Mouse (Mus musculus) heart, adult 9 months (tissue): ENCODE measurements around the gene Diaph2.

Source experiments
- DNase-seq, 2 experiments: peaks; one replicate each; pipeline ENCODE4 v3.0.0; 2022; ENCODE audit warnings: low spot score in 2 of 2

The Diaph2 gene

DNA sequence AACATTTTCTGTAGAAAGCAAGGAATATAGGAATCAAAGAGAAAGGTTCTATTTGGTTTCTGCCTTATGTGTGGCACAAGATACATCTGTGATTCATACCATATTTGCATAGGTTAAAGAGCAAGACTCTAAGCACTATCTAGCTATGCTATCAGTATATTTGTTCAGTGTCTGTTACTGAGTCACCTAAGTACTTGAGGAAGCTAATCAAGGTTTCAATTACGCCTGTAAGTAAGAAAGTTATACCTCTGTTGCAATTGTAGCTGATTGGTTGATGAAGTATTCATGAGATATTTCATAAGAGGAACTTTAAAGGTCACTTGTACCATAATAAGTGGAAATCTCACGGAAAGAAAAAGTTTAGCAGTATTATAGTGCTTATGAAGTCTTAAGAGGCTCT is 531.9 kb downstream of the Diaph2 start:
- DNase-seq = no peak

DNA sequence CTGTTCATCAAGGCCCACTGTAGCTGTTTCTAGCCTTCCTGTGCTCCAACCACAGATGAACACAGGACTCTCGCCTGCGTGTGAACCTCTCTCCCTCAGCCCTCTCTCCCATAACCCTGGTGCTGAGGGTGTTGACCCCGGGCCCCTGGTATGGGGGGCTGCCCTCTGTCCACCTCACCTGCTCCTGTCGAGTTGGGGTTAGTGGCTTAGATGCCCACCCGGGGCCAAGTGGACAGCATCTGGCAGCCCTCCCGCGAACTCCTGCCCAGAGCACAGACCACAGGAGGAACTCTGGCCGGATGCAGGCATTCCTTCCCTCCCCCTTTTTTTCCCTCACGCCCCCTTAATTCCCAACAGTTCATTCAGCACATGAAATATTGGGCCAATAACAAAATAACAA is 537.5 kb downstream of the Diaph2 start:
- DNase-seq = no peak

DNA sequence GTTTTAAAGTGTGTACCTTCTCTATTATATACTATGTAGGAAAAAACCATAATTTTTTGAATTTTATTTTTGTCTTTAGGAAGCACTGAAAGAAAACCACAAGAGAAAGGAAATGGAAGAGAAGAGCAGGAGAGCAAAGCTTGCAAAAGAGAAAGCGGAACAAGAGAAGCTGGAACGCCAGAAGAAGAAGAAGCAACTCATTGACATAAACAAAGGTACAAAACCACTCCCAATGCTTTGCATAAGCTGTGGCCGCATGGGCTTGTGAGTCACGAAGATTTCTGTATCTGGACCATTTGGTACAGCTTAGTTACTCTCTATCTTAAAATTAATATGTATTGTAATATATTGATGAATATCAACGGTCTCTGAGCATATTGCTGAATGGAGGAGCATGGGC is 540.2 kb downstream of the Diaph2 start:
- DNase-seq = no peak

DNA sequence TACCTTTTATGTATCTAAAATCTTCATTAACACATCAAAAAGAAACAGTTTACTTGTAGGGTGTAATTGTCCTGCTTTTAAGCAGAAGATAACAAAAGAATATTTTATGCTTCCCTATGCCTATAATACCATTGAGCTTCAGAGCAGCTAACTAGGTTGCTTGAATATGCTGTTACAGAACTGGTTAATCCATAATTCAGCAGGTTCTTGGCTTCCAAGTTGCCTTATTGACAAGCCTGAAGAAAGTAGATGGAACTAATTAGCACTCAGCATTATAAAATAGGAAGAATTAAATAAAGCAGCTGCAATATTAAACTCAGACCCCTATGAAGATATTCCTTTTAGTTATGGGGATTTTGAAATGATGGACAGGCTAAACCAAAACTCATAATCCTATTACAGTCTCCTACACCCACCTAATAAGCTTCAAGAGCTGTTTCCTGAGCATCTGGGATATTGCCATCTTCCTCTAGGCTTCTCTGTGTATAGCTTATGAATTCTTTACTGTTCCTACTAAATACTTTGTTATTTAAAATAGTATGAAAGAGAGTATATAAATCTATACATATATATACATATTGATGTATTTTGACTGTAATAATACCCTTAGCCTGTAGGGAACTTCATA is 601.4 kb downstream of the Diaph2 start:
- DNase-seq = no peak

DNA sequence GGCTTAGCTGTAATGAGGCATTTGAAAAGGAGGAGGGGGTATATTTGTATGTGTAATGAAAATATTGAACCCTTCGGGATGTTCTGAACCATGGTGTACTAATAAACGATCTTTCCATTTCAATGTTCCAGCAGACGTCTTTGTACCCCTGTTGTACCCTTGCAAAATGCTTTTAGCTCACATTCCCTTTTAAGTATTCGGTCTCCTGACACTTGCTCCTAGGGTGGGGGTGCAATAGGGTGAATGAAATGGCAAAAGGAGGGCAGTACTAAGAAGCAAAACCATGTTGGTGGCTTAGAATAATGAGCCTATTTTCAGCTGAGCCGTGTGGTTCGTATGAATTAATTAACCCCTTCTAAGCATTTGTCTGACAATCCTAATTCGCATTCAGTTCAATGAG is 601.9 kb downstream of the Diaph2 start:
- no peak for DNase-seq

DNA sequence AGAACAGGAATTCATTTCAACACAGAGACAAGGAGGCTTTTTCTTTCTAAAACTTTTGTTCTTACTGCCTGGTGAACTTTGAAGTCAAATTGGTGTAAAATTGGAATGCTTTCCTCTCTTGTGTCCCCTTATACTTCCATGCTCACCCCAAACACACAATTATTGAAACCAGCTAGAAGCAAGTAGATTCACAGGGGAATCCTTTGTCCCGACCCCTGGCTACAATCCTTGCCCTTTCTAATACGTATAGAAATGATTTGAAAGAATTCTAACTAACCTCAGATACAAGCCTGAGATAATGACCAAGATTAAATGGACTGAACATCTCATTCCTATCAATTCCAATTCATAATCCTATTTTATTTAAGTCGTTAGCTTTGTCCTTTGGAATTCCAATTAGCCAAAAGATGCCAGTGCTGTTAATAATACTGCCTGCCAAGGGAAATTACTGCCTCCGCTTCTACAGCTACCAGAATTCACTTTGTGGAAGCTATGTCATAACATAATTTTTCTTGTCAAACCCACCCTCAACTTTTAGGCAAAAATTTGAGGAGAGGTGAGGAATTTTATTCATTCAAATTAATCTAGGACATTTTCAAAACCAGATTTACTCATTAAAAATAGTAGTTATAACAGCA is 644.1 kb downstream of the Diaph2 start:
- DNase-seq = no peak

DNA sequence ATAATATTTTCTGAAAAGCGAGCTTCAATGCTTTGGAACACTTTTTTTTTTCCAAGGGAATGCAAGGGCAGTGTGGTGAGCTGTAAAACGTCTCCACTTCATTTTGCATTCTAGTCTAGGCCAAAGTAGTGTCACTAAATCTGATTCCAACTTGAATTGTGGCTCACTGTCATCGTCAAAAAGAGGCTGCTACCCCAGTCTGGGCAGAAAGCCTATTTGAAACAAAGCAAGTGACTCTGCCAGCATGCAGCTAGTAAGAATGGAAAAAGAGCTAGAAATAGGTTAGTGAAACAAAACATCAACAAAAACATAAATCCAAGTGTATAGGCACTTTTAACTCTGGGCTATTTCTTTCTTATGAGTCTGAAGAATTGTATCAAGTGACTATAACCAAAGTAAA is 653.7 kb downstream of the Diaph2 start:
- DNase-seq = peak; percentile 3 to 7

DNA sequence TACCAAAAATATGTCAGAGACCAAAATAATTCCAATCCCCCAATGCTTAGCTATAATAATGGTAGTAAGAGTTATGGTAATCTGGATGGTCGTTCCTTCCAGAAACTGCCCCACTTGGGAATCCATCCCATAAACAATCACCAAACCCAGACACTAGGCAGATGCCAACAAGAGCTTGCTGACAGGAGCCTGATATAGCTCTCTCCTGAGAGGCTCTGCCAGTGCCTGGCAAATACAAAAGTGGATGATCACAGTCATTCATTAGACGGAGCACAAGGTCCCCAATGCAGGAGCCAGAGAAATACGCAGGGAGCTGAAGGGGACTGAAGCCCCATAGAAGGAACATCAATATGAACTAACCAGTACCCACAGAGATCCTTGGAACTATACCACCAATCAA is 657.9 kb downstream of the Diaph2 start:
- DNase-seq = peak; percentile 25 to 26

DNA sequence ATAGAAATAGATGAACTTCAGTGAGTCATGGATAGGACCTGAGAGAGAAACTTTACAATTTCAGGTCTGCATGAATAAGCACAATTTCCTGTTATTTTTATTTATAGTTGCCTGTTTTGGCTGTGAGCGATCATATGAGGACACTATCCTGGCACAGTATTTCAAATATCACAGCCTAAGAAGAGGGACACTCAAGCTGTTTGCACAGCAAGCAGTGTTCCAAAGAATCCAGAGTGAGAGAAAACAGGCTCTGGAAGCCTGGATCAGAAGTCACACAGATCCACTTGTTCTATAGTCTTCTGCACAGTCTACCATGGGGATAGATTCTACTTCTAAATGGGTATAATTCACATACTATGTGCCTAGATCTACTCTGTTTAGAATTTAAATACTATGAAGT is 659.4 kb downstream of the Diaph2 start:
- peak; percentile 3 to 7 for DNase-seq

DNA sequence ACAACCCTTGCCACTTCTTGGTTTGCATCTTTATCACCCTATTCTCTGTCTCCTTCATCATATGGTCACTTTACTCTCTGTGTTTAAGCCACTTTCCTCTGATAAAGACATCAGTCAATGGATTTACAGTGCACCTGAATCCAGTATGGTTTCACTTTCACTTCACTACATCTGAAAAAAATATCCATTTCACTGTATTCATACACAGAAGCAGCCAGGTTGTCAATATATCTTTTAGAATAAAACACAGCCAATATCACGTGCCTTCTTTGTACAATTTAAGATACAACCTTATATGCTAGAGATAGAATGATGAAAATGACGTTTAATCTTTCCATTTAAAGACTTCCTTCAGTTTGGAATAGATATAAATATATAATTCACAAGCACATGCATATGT is 673.6 kb downstream of the Diaph2 start:
- no peak for DNase-seq

DNA sequence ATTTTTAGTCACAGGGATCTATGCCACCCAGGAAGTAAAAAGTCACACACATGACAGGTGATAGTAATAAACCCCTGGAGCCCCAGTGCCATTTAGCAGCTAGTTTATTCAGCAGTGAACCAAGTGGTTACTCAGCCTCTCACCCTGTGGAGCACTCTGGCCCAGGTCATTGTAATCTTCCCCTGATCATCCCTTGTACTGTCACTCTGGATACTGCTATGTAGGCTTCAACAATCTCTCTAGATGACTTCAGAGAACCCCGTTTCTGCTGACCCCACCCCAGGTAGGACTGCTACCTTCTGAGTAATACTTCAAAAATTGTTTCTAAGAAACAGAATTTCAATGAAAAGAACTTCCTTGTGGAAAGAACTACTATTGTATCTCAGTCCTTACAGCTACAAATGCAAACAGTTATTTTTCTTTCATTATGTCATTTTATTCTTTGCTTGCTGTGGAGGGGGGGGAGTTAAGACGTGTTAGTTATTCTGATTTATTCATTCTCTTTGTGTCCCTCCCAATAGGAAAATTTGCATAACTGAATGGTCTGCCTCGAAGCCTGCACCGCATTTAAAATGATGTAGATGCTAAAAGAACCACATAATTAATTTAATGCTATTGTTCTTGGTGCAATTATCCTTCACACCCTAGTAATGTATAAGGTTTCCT is 702.4 kb downstream of the Diaph2 start:
- DNase-seq = no peak

DNA sequence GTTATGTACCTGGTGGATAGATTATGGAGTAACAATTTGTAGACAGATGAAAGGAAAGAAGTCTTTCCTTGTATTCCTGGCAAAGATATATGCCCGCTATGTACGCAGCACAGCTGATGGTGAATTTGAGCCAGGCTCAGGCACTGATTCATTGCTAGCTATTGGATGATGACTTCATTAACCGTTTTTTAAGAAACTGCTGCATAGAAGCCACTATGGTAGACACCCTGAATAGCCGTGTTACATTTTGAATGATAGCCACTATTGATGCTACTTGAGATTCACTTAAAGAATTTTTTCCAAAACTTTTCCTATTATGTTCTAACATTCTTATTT is 702.9 kb downstream of the Diaph2 start:
- DNase-seq = no peak

DNA sequence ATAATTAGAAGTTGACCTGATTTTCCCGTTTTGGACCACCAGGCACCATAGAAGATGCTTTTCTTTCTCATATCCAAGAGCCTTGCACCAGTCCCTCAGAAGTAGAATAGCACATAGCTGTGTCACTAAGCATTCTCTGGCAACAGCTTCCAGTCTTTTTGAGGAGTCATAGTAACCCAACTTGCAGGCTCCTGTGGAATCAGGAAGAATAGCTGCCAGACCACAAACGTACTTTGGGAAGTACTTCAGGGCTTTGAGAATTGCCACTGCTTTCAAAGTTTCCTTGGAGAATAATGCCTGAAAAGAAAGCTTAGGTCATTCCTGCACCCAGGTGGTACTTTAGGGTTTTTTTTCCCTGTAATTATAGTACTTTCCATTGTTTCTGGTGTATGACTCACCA is 723.6 kb downstream of the Diaph2 start:
- DNase-seq = no peak

DNA sequence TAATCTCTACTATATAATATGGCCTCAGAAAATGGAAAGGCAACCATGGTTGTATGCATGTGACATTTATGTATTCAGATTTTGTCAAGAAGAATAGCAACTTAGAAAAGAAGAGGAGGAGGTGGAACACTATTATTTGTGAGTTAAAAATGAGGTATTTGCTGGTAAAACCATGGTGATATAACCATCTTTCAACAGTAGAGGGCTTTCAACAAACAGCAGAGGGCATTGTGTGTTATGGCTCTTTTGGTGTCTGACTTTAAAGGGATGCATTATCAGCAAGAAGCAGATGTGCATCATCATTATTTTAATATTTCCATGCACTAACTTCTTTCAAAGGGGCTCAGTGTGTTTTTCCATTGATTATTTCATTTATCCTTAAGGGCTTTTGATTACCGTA is 731.3 kb downstream of the Diaph2 start:
- no peak for DNase-seq

DNA sequence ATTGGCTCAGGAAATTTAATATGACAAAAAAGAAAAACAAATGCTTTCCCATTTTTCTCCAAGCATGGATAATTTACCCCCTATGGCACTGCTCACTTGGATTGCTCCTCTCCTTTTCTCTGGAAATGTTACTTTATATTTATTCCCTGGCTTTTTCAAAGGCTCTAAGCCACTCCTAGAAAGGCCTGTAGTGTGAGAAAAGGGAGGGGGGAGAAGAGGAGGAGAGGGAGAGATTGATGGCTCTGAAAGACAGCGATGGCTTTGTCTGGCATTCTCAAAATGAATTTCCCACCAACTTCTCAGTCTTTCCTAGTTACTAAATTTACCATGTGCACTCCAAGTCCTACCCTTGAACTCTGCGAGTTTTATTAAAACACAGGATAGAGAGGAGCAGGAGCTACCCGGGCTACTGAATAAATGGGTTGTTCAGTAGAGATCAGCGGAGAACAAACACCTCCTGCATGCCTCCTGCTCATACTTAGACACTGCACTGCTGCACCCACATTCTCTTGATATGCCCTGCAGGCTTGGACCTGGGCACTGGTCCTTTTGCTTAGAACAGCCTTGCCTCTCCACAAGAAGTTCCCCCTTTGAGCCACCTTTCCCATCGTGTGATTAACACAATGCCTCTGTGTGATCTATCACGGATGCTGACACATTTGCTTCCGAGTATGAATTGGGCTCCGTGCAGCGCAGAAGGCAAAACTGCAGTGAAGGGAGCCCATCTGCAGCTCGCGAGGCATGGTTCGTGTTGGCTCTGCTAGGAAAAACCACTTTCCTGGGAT is 753.3 kb downstream of the Diaph2 start:
- DNase-seq = no peak

DNA sequence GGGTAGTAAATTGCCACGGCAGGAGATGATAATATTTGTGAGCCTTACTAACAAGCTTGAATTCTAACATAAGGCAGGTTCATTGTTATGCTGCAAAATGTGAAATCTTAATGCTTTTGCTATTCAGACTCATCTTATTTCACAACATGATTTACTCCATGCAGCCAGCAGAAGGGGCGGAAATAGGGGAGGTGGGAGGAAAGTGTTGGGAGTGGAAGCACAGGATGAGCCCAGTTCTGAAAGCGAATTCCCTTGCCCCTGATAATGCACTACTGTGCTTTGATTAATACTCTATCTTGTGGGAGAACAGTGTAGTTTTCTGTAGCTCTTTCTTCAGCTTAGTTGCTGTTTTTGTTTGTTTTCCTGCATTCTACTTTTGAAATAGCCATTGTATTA is 753.9 kb downstream of the Diaph2 start:
- no peak for DNase-seq

DNA sequence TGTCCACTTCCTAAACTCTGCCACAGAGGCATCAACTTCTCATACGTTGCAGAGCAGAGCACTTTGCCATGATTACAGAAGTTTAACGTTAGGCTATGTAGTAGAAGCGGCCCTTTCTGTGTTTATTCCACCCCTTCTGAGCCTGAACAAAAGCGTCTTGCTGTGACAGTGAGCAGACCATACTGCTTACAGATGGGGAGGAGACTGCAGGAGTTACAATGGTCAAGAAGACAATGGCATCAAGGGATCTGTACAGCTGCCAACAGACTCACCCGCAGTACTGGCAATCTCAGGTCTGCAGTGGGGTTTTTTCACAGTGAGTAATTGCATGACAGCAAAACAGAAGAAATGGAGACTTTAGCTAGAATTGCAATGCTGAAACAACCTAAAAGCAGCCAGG is 756.1 kb downstream of the Diaph2 start:
- no peak for DNase-seq
